Comparison of ENCODE assay signal across 9 mouse cellular contexts in genomic region chr14:78287906-78288800, GRCm38 (mm10). TPM values are rescaled to one million over a fixed set of nuclear protein-coding genes. Genes with fewer than 3 reads are reported as not detected.
A peak's percentile ranks its signal among the peaks of the same experiment; 100 is the strongest.
DNase-seq lines count a peak whose midpoint lies in the region; ATAC-seq lines count a peak whose summit lies in the region.
"Had no signal": no experiment of that assay in that cellular context is flagged by ENCODE, and none has a peak within 500 bp of the region (broad histone marks: within the 10 kb centered on the region; RNA-seq: fewer than 3 reads in every experiment).

No protein-coding gene starts in this region.

- DNase-seq in intestine, embryonic 14.5 days (ENCODE audit: low spot score): peak; percentile 75
- peak; percentile 50 to 53 for DNase-seq in B cell, adult 2 months
- peak; percentile 91 for DNase-seq in NIH3T3 (ENCODE audit: low read depth)
- peak; percentile 70 for DNase-seq in induced T-regulatory cell, adult 2 months (ENCODE audit: low read depth)
- peak; percentile 19 for DNase-seq in yolk sac, embryonic 10.5 days (ENCODE audit: low spot score)
- DNase-seq: liver, embryonic 13.5 days had no signal

- H3K4me3 ChIP-seq in intestine, embryonic 14.5 days (ENCODE audit: low read depth, low read length): no peak overlapping the region
- H3K4me3 ChIP-seq in intestine, embryonic 16.5 days (ENCODE audit: low read length): no peak overlapping the region
- H3K4me3 ChIP-seq: liver, embryonic 13.5 days had no signal

- H3K4me1 ChIP-seq in intestine, embryonic 14.5 days (replicated peaks; ENCODE audit: control insufficient read depth, insufficient read depth, low read length): no peaks in the 10 kb centered on the region
- H3K4me1 ChIP-seq in intestine, embryonic 16.5 days (ENCODE audit: control insufficient read depth, insufficient read depth, low read length): no peaks in the 10 kb centered on the region
- H3K4me1 ChIP-seq: liver, embryonic 13.5 days had no signal

- no peak overlapping the region for H3K27ac ChIP-seq in intestine, embryonic 14.5 days (ENCODE audit: low read depth)
- no peak overlapping the region for H3K27ac ChIP-seq in intestine, embryonic 16.5 days (ENCODE audit: low read length)
- H3K27ac ChIP-seq: liver, embryonic 13.5 days had no signal

- H3K27me3 ChIP-seq in intestine, embryonic 14.5 days (replicated peaks; ENCODE audit: control insufficient read depth, insufficient read depth, low read length): 0 out of 2 replicates have a peak, but pooled peaks cover 4% of the 10 kb centered on the region
- H3K27me3 ChIP-seq in intestine, embryonic 16.5 days (replicated peaks; ENCODE audit: control insufficient read depth, insufficient read depth, low read length): no peaks in the 10 kb centered on the region
- H3K27me3 ChIP-seq: liver, embryonic 13.5 days had no signal

- 48% methylated on average over 7 of the region's 7 CpGs for WGBS in intestine, embryonic 14.5 days
- 46% methylated on average over 7 of the region's 7 CpGs for WGBS in intestine, embryonic 16.5 days

- no peaks in the 10 kb centered on the region for H3K36me3 ChIP-seq in intestine, embryonic 14.5 days (ENCODE audit: control insufficient read depth, insufficient read depth, low read length)
- no peaks in the 10 kb centered on the region for H3K36me3 ChIP-seq in intestine, embryonic 16.5 days (ENCODE audit: control insufficient read depth, insufficient read depth, low read length)
- H3K36me3 ChIP-seq: liver, embryonic 13.5 days had no signal

- no peak overlapping the region for H3K4me2 ChIP-seq in intestine, embryonic 14.5 days (ENCODE audit: low read length)
- no peak overlapping the region for H3K4me2 ChIP-seq in intestine, embryonic 16.5 days (ENCODE audit: low read depth, low read length)
- H3K4me2 ChIP-seq: liver, embryonic 13.5 days had no signal

- H3K9ac ChIP-seq in intestine, embryonic 14.5 days (ENCODE audit: low read length): no peak overlapping the region
- no peak overlapping the region for H3K9ac ChIP-seq in intestine, embryonic 16.5 days (ENCODE audit: low read depth, low read length)
- H3K9ac ChIP-seq: liver, embryonic 13.5 days had no signal

- no peak for ATAC-seq in intestine, embryonic 14.5 days (replicated peaks; ENCODE audit: low FRiP score, low TSS enrichment, low read depth)
- no peak for ATAC-seq in intestine, embryonic 16.5 days
- peak; percentile 73 for ATAC-seq in common myeloid progenitor, adult 5-6 weeks (replicated peaks; ENCODE audit: low read depth, poor library complexity, severe bottlenecking)
- ATAC-seq in megakaryocyte, adult 5-6 weeks (ENCODE audit: poor library complexity, severe bottlenecking): peak; percentile 74

- H3K9me3 ChIP-seq in intestine, embryonic 14.5 days (ENCODE audit: control insufficient read depth, low read length): no peaks in the 10 kb centered on the region
- no peaks in the 10 kb centered on the region for H3K9me3 ChIP-seq in intestine, embryonic 16.5 days (ENCODE audit: control insufficient read depth, low read length)
- H3K9me3 ChIP-seq: liver, embryonic 13.5 days had no signal

RNA-seq across cellular contexts. Expression of gene Tnfsf11, which starts 19.7 kb away (rescaled TPM):
- polyA plus RNA-seq in intestine, embryonic 14.5 days (2014; fragmentation: Nextera tagmentation; extraction: Ambion mirVana): not detected in 2 replicates
- polyA plus RNA-seq in intestine, embryonic 16.5 days (2015; fragmentation: Nextera tagmentation; extraction: Ambion mirVana): 0.33 and 0.47 TPM in 2 replicates
- total RNA-seq in common myeloid progenitor, adult 5-6 weeks (2017): 0.23 TPM in 1 of 2 replicates, not detected in the other
- total RNA-seq in megakaryocyte, adult 5-6 weeks (2015): 0.25 TPM in 1 of 2 replicates, not detected in the other
- total RNA-seq in megakaryocyte, adult 5-6 weeks (2017): 0.26 and 0.49 TPM in 2 replicates

Comparison
In these comparisons a context has a peak if more than half of its experiments do, and no peak if none do; other contexts are left out.
1. ATAC-seq: peak in common myeloid progenitor, adult 5-6 weeks (single experiment) and megakaryocyte, adult 5-6 weeks (single experiment); none in intestine, embryonic 14.5 days (single experiment) and intestine, embryonic 16.5 days (single experiment).
2. DNase-seq: peak in every context shown above with its lines; median percentile 91 in NIH3T3; 75 in intestine, embryonic 14.5 days; 70 in induced T-regulatory cell, adult 2 months; 52 in B cell, adult 2 months; 19 in yolk sac, embryonic 10.5 days.